Mouse (Mus musculus): Measurements from ENCODE around the gene Nmnat1. TPM values are rescaled to one million over a fixed set of nuclear protein-coding genes. Genes with fewer than 3 reads are reported as not detected.

The Nmnat1 gene
- polyA plus RNA-seq, 1 experiment from 2014 or later: 14.2 TPM

DNA sequence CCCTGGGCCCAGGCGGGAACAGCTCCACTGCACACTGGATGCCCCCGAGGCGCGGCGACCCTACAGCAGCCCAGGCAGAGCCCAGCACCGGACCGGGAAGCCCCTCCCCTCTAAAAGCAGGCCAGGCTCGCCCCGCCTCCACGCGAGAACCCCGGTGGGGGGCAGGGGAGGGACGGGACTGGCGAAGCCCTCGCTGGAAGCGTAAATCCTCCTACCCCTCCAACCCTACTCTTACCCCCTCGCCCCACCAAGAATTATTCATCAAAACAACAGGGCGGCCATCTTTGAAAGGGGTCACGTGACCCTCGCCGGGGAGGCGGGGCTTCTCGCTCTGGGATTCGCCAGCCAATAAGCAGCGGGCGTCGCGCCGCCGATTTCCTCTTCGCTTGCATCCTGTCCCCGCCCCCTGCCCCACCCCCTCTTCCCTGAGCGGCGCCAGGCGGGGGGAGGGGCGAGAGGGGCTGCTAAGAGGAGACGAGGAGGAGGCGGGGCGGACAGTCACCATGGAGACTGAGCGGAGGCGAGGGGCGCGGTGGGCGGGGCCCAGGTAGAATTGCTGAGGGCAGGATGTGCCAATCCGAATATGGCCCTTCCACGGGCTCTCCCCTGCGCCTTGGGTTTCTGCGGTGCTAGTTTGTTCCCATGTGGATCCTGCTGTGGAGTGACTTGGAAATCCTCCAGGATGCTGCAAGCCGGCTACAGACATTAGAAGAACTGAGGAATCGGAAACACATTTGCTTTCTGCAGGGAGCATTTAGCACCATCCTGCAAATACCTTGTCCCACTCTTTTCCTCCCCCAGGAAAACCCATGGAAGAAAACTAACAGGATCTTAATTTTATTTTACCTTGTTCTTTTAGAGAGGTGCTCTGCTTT, 58.4 kb downstream of the Nmnat1 start, which contains the start of gene Ube4b:
Gene Ube4b (minus strand): TSS at position 425 of the 875 bp plus-strand sequence.
- ATAC-seq (ENCODE audit: low FRiP score, low TSS enrichment): peak; percentile 96
- Histone ChIP-seq H3K4me3 (ENCODE audit: low read length) (peak within 1 kb of the TSS; percentile 72), H3K36me3 (ENCODE audit: insufficient read depth, low read length) (0 out of 2 replicates have a peak, but pooled peaks cover 2% of the 10 kb centered on the region), H3K9me3 (ENCODE audit: low read length) (no peaks in the 10 kb centered on the region), H3K9ac (replicated peaks; ENCODE audit: low read length) (peak within 1 kb of the TSS; percentile 81), H3K27me3 (ENCODE audit: insufficient read depth, low read length) (no peaks in the 10 kb centered on the region), H3K4me2 (replicated peaks; ENCODE audit: low read depth, low read length) (peak within 1 kb of the TSS; percentile 76), H3K27ac (ENCODE audit: low read length) (peak within 1 kb of the TSS; percentile 97), H3K4me1 (ENCODE audit: insufficient read depth, low read length) (peaks cover 18% of the 10 kb centered on the region)
- under 1% methylated on average over 45 of the region's 50 CpGs for WGBS

DNA sequence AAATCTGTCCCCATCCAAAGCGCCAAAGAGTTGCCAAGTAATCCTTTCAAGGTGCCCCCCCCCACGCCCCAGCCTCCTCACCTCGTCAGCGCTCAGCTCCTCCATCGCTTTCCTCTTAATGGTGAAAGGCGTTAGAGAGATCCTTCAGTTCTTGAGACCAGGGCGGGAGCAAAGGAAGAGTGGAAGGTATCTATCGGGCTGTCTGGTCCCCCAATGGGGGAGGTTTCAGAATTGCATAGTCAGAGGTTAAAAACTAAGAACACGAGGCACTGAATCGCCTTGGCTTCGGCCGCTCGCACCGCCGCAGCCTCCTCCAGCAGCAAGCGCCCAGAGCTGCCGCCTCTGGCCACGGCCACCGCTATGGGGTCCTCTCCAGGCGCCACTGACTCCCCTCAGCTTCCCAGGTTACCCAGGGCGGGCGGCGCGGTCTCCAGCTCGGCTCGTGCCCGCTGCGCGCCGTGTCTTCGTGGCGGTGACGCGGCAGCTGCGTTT, 59.2 kb downstream of the Nmnat1 start:
- Histone ChIP-seq H3K27me3 (ENCODE audit: insufficient read depth, low read length) (no peaks in the 10 kb centered on the region), H3K36me3 (ENCODE audit: insufficient read depth, low read length) (0 out of 2 replicates have a peak, but pooled peaks cover 3% of the 10 kb centered on the region), H3K4me1 (ENCODE audit: insufficient read depth, low read length) (peaks cover 24% of the 10 kb centered on the region), H3K27ac (ENCODE audit: low read length) (peak overlapping the region; percentile 97), H3K4me2 (replicated peaks; ENCODE audit: low read depth, low read length) (peak overlapping the region; percentile 76), H3K9ac (replicated peaks; ENCODE audit: low read length) (peak overlapping the region; percentile 81), H3K9me3 (ENCODE audit: low read length) (no peaks in the 10 kb centered on the region), H3K4me3 (ENCODE audit: low read length) (peak overlapping the region; percentile 72)
- 0% methylated on average over 35 of the region's 35 CpGs for WGBS
- peak; percentile 86 for ATAC-seq (ENCODE audit: low FRiP score, low TSS enrichment)

DNA sequence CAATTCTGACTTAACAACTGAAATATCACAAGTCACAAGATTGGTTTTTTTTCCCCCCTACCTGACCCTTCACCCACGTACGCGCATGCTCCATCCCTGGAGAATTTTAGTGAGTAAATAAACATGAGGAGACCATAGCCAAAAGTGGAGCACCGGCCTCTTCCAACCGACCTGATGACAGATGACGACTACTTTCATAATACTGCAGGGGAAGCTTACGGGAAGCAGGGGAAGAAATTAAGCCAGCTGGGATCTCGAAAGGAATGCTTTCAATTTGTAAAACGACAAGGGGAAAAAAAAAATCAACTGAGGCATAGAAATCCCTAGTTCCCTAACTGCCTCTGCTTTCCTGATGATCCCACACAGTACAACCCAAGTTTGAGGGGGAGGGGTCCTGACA, 60.2 kb downstream of the Nmnat1 start:
- H3K4me2 ChIP-seq (replicated peaks; ENCODE audit: low read depth, low read length): peak overlapping the region; percentile 76
- peak overlapping the region; percentile 72 for H3K4me3 ChIP-seq (ENCODE audit: low read length)
- 0 out of 2 replicates have a peak, but pooled peaks cover 3% of the 10 kb centered on the region for H3K36me3 ChIP-seq (ENCODE audit: insufficient read depth, low read length)
- peak overlapping the region; percentile 61 for H3K27ac ChIP-seq (ENCODE audit: low read length)
- under 1% methylated on average over 9 of the region's 9 CpGs for WGBS
- H3K9me3 ChIP-seq (ENCODE audit: low read length): no peaks in the 10 kb centered on the region
- peaks cover 24% of the 10 kb centered on the region for H3K4me1 ChIP-seq (ENCODE audit: insufficient read depth, low read length)
- no peaks in the 10 kb centered on the region for H3K27me3 ChIP-seq (ENCODE audit: insufficient read depth, low read length)
- H3K9ac ChIP-seq (replicated peaks; ENCODE audit: low read length): peak overlapping the region; percentile 70
- ATAC-seq (ENCODE audit: low FRiP score, low TSS enrichment): no peak

DNA sequence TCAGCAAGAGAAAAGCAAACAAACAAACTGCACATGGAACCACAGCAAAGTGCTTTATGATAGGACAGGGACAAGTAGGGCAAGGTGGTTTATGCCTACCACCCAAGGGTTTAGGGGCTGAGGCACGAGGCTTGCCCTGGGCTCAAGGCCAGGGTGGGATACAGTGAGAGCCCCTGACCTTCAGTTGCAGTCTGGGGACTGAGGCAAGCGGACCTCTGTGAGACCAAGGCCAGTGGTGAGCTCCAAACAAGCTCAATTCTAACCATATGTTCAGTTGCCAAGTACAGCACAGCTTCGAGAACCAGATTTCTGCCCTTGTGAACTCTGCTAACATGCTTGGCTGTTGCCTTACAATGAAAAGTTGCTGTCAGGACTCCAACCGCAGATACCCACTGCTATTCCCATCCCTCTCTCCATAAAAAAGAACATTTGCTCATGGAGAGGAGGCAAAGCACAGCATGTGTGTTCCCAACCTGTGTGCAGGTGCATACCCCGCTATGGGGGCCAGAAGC, 67.1 kb downstream of the Nmnat1 start:
- Histone ChIP-seq H3K4me3 (ENCODE audit: low read length) (no peak overlapping the region), H3K4me2 (replicated peaks; ENCODE audit: low read depth, low read length) (no peak overlapping the region), H3K27me3 (ENCODE audit: insufficient read depth, low read length) (no peaks in the 10 kb centered on the region), H3K36me3 (ENCODE audit: insufficient read depth, low read length) (peaks cover 3% of the 10 kb centered on the region; the same call in 1 of the 2 replicates), H3K4me1 (ENCODE audit: insufficient read depth, low read length) (peaks cover 37% of the 10 kb centered on the region), H3K9me3 (ENCODE audit: low read length) (no peaks in the 10 kb centered on the region), H3K27ac (ENCODE audit: low read length) (no peak overlapping the region), H3K9ac (replicated peaks; ENCODE audit: low read length) (no peak overlapping the region)
- no peak for ATAC-seq (ENCODE audit: low FRiP score, low TSS enrichment)
- 63% methylated on average over 5 of the region's 5 CpGs for WGBS

Other genes with a start within 250 kb of the Nmnat1 start
- gene Kif1b, start 177.5 kb downstream of the Nmnat1 start, polyA plus RNA-seq (2015; fragmentation: Nextera tagmentation; extraction: Ambion mirVana): 25.7 and 29.9 TPM in 2 replicates
- 46.8 and 50.9 TPM in 2 replicates for gene Ube4b, start 58.5 kb downstream of the Nmnat1 start, polyA plus RNA-seq (2015; fragmentation: Nextera tagmentation; extraction: Ambion mirVana)
- gene Rbp7, start 30.2 kb downstream of the Nmnat1 start, polyA plus RNA-seq (2015; fragmentation: Nextera tagmentation; extraction: Ambion mirVana): 1.3 TPM in 2 replicates
- 0.41 and 0.82 TPM in 2 replicates for gene Tmem274, start 7.8 kb downstream of the Nmnat1 start, polyA plus RNA-seq (2015; fragmentation: Nextera tagmentation; extraction: Ambion mirVana)
- 45.9 and 47.6 TPM in 2 replicates for gene Lzic, start within 50 bp of the Nmnat1 start, polyA plus RNA-seq (2015; fragmentation: Nextera tagmentation; extraction: Ambion mirVana)
- 54.1 and 57.4 TPM in 2 replicates for gene Ctnnbip1, start 33.0 kb upstream of the Nmnat1 start, polyA plus RNA-seq (2015; fragmentation: Nextera tagmentation; extraction: Ambion mirVana)
- gene Clstn1, start 101.3 kb upstream of the Nmnat1 start, polyA plus RNA-seq (2015; fragmentation: Nextera tagmentation; extraction: Ambion mirVana): 13.3 and 14.1 TPM in 2 replicates
- gene Pik3cd, start 217.4 kb upstream of the Nmnat1 start, polyA plus RNA-seq (2015; fragmentation: Nextera tagmentation; extraction: Ambion mirVana): 4.5 and 4.7 TPM in 2 replicates

Measured in kidney, embryonic 16.5 days (tissue).